Mouse (Mus musculus) mouse trophoblast stem cell (cell line): ENCODE measurements around the gene Triap1.
"Not testable (repeated sequence)": the region's sequence is repeated elsewhere in the genome, so short reads cannot be mapped to it uniquely, and the experiment has no call there.

Experiments
- in situ Hi-C, 2 experiments: fragments of 300-500 bp; cut with MseI, MboI; formaldehyde crosslinking; loops; 2 replicates in 1 of 2; 3 replicates in 1 of 2; pipeline ENCODE4 v1.15.1; 2025

The Triap1 gene

DNA sequence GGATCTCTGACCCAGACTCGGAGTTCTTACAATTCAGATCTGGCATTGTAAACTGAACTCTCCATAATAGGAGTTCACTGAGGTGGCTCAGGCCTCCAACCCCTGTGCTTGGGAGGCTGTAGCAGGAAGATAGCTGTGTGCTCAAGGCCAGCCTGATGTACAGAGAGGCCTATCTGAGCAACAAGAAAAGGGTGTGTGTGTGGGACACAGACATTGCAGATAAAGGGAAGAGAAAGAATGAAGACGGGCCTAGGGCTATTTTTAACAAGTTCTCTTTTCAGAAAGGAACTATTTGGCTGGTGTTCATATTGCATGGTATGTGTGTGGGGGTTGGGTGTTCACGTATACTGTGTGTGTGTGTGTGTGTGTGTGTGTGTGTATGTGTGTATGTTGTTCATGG lies 7.4 kb upstream of the Triap1 start:
- in situ Hi-C loops: no loop called here

DNA sequence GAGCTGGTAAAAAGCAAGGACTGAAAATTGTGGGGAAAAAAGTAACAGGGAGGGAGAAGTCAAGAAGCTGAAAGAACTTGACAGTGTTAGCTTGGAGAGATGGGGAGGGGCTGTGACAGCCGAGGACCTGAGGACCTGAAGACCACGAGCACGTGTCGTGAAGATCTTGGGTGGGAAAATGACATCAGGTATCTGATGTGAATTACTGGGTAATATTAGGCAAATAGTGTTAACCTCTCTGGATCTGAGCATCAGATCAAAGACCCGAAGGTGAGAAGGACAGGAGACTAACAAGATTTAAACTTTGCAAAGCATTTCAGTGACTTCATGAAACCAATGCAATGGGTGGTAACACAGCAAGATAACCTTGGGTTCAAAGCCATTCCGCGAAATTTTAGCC lies 1.0 kb upstream of the Triap1 start:
- in situ Hi-C loops: no loop called here

DNA sequence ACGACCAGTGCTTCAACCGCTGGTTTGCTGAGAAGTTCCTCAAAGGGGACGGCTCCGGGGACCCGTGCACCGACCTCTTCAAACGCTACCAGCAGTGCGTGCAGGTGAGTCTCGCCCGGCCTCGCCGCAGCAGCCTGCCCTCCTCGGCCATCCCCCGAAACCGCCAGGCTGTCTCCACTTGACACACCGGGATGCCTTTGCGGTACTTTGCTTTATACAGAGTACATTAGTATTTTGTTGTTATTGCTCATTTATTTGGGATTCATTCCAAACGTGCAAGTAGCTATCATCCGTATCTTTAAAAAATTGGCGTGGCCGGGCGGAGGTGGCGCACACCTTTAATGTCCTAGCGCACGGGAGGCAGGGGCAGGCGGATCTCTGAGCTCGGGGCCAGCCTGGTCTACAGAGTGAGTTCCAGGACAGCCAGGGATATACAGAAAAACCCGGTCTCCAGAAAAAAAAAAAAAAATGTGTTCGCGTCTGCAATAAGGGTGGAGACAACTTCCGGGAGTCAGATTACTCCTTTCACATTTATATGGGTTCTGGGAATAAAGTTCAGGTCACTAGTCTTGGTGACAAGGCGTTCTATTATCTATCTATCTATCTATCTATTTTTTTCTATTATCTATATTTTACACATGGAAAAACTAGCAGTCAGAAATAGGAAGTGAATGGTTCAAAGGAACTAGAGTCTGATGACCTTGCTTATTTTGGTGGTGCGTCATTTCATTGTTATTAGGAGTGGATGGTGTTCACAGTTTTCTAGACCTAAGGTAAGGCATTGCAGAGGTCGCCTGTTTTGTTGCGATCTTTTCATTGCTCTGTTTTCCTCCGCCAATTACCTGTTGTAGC lies 515 bp downstream of the Triap1 start:
- in situ Hi-C loops: no loop called here

DNA sequence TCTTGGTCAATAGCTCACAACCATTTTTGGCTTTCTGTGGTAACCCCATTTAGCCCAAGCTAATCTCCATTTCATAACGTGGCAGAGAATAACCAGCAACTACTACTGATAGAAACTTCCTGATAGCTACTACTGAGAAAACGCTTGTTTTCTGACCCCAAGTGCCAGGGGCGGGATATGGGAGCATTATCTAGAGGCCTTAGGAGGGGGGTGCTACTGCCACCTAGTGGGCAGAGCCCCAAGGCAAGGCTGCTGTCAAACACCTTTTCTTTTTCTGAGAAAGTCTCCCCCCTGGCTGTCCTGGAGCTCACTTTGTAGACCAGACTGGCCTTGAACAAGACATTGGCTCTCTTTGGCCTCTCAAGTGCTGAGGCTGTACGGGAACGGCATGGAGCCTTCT lies 6.5 kb downstream of the Triap1 start:
- in situ Hi-C loops: no loop called here

DNA sequence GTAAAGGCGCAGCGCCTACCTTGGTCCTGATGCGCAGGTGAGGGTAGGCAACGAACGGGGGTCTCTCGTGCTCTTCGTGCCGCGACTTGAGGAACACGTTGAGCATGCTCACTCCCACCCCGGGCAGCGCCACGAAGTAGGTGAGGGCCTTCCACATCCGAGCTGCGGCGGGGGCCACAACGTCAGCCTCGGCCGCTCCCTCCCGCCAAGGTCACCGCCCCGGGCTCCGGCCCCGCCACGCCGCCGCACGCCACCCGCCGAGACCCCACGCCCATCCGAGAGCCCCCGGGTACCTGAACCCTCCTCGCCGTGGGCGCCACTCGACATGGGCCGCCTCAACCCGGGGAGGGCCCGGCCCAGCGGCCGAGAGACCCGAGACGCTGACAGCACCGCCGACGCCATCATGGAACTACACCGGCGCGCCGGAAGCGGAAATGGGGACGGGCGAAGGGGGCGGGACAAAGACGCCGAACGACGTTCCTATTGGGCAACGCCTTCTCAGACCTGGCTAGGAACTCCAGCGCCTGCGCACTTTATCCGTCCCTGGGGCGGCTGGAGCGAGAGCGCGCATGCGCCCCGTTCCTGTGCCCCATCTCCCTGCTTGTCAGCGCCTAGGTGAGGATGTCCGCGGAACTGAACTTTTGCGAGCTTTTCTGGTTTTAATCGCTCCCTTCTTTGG lies 7.7 kb downstream of the Triap1 start, which contains the start of gene Cox6a1:
Gene Cox6a1, minus strand, starts transcription at position 436 of the 679 bp plus-strand sequence.
- in situ Hi-C loops: no loop called here

DNA sequence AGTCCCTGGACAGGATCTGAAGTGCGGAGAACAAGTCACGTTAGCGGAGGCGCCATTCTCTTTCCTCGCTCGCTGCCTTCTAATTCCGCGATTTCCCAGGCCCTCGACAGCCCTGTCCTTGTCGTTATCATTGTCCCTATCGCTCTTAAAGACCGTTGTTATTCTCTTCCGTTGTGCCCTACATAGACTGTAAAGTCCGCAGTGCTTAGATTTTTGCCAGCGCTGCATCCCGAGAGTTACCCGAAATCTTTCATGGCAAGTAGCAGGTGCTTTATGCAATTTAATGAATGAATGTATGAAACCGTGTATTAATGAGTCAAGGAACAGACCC lies 8.2 kb downstream of the Triap1 start:
- in situ Hi-C loops: no loop called here

DNA sequence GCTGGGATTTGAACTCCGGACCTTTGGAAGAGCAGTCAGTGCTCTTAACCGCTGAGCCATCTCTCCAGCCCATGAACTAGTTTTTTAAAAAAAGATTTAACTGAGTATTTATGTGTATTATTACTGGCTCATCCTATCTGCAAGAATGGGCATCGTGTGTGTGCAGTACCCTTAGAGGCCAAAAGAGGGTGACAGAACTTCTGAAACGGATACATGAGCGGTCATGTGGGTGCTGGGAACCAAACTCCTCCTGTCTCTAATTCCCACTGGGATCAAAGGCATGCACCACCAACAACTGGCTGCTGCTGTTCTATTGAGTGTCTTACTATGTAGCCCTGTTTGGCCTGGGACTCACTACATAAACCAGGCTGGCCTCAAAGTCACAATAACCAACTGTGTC lies 10.3 kb downstream of the Triap1 start:
- in situ Hi-C loops: no loop called here

DNA sequence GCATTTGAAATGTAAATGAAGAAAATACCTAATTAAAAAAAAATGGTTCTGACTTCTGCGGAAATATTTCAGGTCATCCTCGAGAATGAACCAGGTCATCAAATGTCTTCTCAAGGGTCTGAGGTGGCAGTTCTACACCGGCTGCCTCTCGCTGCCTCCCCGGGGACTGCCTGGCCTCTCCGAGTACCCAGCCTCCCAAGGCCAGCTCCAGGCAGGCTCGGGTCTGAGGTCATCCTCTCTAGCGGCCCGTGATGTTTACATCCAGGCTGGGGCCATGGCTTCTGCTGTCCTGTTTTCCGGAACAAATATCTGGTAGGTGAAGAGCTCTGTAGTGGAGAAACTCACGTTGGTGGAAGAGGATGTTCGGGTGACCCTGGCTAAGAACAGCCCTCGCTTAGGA lies 14.0 kb downstream of the Triap1 start:
- in situ Hi-C loops: loop anchor here (5.0 kb wide), 1 partner anchor 87 kb away; no protein-coding TSS in a partner anchor

DNA sequence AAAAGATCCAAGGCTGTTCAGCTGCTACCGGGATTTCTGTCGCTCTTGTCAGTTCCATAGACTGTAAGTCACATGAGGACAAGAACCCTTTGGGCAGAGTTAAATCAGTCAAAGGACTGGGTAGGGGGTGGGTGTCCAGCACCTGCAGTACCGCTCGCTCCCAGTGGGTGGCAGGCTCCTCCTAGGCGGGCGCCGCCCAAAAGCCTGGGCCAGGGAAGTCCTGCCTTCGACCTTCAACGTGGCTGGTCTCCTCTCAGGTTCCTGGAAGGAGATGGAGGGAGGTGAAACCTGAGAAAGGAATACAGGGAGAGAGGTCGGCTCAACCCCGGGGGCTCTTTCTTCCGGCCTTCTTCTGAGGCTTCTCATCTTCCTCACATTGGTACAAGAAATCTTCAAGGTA lies 17.8 kb downstream of the Triap1 start:
- in situ Hi-C loops: loop anchor here (5.0 kb wide), 1 partner anchor 83 kb away; no protein-coding TSS in a partner anchor

DNA sequence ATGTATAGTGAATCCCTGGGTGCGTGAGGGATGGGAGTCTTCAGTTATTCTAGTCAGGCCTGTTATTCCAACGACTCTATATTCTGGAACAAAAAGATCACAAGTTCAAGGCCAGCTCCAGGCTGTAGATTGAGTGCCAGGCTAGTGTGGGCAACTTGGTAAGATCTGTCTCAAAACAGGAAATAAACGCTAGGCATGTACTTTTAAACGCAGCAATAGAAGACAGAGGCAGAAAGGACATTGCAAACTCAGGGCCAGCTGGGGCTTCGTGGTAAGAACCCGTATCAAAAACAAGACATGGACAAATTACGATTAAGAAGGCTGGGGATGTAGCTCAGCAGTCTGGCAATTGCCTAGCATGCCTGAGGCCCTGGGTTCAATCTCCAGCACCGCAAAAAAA lies 18.4 kb downstream of the Triap1 start:
- in situ Hi-C loops: loop anchor here (5.0 kb wide), 1 partner anchor 83 kb away; no protein-coding TSS in a partner anchor

DNA sequence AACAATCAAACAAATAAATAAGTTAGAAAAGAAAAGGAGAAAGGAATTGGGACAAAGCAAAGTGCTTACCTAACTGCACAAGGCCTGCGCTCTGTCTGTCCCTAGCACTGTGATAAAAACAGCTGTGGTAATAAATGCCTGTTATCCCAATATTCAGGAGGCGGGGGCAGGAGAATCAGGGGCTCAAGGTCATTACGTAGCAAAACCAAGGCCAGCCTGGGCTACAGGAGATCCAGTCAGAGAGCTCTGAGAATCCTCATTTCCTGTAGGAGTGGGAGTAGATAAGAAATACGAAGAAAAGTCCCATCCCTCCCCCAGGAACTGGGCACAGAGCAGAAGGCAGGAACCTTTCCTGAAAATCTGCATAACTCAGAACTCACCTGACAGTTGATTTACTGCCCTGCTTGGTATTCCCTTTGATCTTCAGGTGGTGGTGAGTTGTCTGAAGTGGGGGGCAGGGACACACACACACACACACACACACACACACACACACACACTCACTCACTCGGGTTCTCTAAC lies 18.9 kb downstream of the Triap1 start:
- in situ Hi-C loops: loop anchor here (5.0 kb wide), 1 partner anchor 82 kb away; no protein-coding TSS in a partner anchor

DNA sequence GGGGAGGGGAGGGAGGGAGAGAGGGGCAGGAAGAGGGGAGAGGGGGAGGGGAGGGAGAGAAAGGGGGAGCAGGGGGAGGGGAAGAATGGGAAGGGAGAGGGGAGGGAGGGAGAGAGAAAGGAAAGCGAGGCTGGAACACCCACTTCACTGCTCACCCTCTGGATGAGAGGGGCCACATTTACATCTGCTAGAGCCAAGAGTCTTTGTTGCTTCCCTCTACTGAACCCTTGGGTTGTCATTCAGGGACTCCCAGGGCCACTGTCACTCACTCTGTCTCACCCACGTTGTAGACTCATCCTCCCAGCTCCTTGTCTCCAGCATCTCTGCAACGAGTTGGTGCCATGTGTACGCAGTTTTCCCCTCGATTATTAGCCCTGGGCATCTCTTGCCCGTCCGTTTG lies 21.2 kb downstream of the Triap1 start:
- in situ Hi-C loops: no loop called here

DNA sequence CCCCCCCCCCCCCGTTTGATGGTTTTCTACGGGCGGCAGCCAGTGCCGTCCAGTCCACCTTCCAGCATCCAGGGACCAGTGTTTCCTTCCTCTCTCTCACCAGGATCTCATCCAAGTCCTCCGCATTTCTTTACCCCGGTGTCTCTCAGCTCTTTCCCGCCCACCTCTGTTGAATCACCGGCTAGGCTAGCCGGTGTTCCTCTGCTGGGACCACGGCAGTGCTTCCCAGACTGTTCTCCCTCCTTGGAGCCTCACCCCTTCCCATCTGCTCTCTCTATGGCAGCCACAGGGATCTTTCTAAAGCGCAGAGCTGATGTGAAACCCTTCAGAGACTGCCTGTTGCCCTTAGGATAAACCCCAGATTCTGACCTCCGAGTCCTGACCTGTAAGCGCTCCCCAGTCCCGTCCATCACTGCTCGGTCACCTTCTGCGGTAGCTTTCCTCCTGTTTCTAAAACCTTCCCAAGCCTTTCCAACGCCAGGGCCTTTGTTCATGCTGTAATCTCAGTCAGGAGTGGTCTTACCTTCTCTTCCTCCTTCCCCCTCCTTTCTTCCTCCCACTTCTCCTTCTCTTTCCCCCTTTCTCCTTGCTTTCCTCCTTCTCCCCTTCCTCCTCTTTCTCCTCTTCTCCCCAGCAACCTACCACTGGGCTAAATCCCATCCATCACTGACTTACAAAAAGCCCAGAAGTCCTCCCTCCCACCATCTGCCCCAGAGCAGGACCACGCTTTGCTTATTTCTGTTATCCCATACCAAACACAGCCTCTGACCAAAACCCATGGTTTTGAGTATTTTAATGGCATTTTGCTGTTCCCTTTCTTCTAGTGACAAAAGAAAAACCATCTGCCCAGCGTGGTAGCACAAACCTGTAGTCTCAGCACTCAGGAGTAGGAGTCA lies 22.0 kb downstream of the Triap1 start:
- in situ Hi-C loops: no loop called here

DNA sequence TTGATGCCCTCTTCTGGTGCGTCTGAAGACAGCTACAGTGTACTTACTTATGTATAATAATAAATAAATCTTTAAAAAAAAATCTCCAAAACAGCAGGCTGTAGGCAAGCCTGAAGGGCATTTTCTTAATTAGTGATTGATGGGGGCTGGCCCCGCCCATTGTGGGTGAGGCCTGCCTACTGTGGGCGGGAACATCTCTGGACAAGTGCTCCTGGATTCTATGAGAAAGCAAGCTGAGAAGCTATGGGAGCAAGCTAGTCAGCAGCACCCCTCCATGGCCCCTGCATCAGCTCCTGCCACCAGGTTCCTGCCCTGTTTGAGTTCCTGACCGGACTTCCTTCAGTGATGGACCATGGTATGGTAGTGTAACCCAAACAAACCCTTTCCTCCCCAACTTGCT lies 23.8 kb downstream of the Triap1 start:
- in situ Hi-C loops: no loop called here

DNA sequence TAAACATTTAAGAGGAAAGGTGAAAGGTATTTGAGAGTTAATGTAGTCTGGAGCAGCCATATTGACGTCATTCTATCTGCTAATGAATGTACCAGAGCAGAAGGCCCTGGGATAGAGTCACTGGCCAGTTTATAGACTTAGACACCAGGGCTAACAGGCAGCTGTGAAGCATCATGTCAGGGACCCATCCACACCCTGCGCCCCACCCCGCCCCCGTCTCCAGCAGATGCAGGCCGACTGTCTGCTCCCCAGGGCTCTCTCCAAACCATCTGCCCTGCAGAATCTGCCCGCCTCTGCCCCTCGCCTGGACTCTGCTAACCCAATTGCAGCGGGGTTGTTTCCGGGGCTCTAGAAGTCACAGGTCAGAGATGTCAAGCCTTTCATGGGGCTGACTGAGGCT lies 30.7 kb downstream of the Triap1 start:
- in situ Hi-C loops: no loop called here

DNA sequence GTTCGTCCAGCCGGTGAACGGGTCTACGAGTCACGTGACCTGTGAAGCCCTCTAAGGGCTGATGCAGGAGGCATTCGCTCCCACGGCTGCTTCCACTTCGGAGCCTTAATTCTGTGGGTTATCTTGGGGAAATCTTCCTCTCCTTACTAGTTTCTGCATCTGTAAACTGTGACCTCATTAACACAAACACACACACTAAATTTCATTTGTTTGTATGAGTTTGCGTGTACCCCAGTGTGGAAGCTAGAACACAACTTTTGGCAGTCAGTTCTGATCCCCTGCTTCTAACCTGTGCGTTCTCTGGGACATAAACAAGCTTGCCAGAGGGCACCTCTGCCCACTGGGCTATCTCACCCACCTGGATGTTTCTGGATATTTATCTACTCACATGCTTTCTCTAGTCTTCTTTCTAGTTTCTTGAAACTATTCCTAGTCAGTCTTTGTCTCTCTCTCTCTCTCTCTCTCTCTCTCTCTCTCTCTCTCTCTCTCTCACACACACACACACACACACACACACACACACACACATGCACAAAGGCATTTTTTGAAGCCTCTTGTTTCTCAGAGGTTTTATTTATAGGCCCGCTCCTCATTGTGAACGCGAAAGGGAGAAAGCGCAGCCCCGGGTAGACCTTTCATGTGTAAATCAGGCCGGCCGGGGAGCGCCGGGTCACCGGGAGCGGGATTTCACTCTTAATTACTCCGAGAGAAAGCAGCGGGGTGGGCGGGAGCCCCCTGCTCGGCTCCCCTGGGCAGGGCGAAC lies 32.6 kb downstream of the Triap1 start:
- in situ Hi-C loops: no loop called here

DNA sequence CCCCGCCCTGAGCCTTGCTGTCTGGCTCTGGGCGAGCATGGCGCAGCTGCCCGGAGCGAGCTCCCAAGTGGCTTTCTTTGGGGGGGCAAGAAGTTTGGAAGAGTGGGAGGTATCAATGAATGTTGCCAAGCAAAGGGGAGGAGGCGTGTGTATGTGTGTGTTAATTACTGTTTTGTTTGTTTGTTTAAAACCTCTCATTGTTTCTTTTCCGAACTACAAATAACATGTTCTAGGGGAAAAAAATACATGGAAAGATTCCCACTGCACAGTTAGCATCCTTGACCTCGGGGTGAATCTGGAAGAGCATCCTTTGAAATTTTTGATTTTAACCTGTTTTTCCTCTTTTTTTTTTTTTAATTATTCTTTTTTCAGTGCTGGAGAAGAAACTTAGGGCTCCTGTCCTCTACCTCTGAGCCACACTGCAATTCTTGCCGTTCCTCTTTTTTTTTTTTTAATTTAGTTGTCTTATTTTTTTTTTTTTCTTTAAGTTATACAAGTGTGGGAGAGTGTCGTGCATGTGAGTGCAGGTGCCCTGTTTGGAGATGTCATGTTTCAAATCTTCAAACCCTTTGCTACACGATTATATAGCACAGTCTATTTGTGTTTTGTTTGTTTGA lies 33.3 kb downstream of the Triap1 start:
- in situ Hi-C loops: no loop called here

DNA sequence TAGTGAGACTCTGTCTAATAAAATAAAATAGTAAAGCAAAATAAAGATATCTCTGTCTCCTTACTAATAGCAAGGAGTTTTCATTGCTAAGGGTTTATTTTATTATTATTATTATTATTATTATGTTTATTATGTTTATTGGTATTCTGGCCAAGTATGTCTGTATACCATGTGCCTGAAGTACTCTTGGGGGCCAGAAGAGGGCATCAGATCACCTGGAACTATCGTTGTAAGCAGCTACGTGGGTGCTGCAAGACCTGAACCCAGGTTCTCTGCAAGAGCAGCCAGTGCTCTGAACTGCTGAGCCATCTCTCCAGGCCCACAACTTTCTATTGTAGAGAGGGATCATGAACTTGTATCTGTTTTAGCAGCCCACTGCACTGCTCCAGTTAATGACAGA lies 34.4 kb downstream of the Triap1 start:
- in situ Hi-C loops: no loop called here

DNA sequence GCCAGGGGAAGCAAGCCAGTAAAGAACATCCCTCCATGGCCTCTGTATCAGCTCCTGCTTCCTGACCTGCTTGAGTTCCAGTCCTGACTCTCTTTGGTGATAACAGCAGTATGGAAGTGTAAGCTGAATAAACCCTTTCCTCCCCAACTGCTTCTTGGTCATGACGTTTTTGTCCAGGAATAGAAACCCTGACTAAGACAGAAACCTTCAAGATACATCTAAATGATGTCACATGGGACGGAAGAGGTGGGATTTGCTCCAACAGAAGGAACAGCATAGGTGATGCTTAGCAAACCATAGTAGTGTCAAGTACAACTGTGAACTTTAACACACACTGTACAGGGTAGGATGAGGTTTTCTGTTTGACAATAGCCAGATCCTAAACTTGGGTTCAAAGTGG lies 37.9 kb downstream of the Triap1 start:
- in situ Hi-C loops: not testable (repeated sequence)

DNA sequence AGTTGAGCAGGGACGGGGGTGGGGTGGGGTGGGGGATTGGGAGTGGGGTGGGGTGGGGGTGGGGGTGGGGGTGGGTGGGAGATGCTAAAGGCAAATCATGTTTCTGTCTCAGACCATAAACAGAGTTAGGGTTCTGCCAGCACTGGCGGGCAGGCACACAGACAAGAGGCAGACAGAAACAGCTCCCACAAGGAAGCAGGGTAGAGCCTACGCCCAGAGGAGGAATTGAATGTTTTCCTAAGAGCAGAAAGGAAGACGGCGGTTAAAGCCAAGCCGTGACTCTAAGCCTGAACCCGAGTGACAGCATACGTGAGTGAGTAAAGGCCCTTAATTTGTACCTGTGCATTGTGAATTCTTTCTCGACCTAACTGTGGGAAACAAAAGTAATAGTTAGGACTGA lies 50.9 kb downstream of the Triap1 start:
- in situ Hi-C loops: no loop called here

DNA sequence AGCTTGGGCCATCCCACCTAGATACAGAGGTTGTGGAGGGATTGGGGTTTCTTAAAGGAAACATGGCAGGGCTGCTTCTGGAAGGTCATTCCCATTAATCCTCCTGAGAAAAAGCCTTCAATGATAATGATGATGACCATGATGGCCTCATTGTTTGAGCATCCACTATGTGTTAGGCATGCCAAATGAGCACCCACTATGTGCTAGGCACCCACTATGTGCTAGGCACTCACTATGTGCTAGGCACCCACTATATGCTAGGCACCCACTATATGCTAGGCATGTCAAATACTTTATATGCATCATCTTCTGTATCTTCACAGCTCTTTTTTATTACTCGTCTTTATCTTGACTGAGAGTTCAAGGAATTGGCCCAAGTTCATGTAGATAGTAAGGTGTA lies 51.9 kb downstream of the Triap1 start:
- in situ Hi-C loops: no loop called here
